Mouse (Mus musculus) embryonic fibroblast, embryonic 13.5 days (primary cell): ENCODE measurements around the gene Gm49661.

Source experiments
- CTCF ChIP-seq: IDR thresholded peaks from 2 replicates; pipeline ENCODE4 v1.5.1; 2011; ENCODE audit warnings: mild to moderate bottlenecking, control low read depth, low read length, moderate library complexity, borderline replicate concordance; ENCODE audit not compliant: insufficient read depth
- POLR2A ChIP-seq: IDR thresholded peaks from 2 replicates; pipeline ENCODE4 v1.6.1; 2011; ENCODE audit warnings: low read depth, mild to moderate bottlenecking, control low read depth, low read length, moderate library complexity

DNA sequence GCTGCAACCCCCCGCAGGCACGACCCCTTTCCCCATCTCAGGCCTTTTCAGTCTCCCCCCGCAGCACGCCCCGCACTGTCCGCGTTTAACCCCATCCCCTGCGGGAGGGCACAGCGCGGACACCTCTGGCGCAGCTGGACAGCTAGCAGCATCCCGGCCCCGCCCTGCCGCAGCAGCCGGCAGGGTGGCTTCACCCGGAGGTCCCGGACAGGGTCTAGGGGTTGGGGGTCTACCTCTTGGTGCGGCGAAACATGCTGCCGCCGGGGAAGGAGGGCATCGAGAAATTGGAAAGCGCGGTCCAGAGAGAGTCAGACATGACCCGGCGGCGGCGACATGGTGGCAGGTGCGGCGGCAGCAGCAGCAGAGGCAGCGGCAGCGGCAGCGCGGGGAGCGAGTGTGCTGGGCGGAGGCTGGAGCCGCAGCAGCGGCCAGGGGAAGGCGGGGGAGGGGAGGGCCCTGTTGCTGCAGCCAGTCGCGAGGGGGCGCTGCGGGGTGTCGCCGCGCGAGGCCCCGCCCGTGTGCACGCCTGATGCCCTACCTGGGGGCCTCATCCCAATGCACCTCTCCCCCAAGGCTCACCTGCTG lies 32.2 kb downstream of the Gm49661 start, which contains the start of gene Mast1:
- TF ChIP-seq POLR2A = no peak
- peak; percentile 45 for TF ChIP-seq CTCF
